Mouse (Mus musculus) embryonic facial prominence, embryonic 11.5 days (tissue): ENCODE measurements at regions not wholly inside any gene's neighbourhood (a gene's known extent, or its start where the extent isn't known, plus 50 kb on each side); places are given as distances from the start of the nearest gene placed in this dataset.

Source experiments
- ATAC-seq: fragments of 200-750 bp; cut with Nextera tagmentation; replicated peaks from 2 replicates; pipeline ENCODE4 v1.8.0; 2017; ENCODE audit warnings: low read depth; ENCODE audit not compliant: insufficient number of reproducible peaks, low FRiP score, low TSS enrichment
- DNase-seq: peaks from one replicate; pipeline ENCODE4 v3.0.0-alpha.2; 2015; ENCODE audit warnings: low spot score
- H3K27ac ChIP-seq: fragments of 300-500 bp; sonication (generic); replicated peaks from 2 replicates; pipeline ENCODE4 v1.5.1; 2014; ENCODE audit warnings: mild to moderate bottlenecking, low read depth, low read length, control low read depth
- H3K27me3 ChIP-seq: fragments of 300-500 bp; sonication (generic); 2 replicates; pipeline ENCODE4 v1.6.1; 2014; ENCODE audit warnings: mild to moderate bottlenecking, low read length, moderate library complexity, mixed read lengths; ENCODE audit not compliant: control insufficient read depth, insufficient read depth
- H3K36me3 ChIP-seq: fragments of 300-500 bp; sonication (generic); replicated peaks from 2 replicates; pipeline ENCODE4 v1.6.1; 2014; ENCODE audit warnings: low read depth, mild to moderate bottlenecking, low read length, moderate library complexity, mixed read lengths; ENCODE audit not compliant: control insufficient read depth, insufficient read depth
- H3K4me1 ChIP-seq: fragments of 300-500 bp; sonication (generic); 2 replicates; pipeline ENCODE4 v1.6.1; 2014; ENCODE audit warnings: low read length, mixed read lengths; ENCODE audit not compliant: control insufficient read depth, insufficient read depth
- H3K4me2 ChIP-seq: fragments of 300-500 bp; sonication (generic); 2 replicates; pipeline ENCODE4 v1.6.1; 2014; ENCODE audit warnings: low read depth, mild to moderate bottlenecking, control low read depth, low read length, moderate library complexity
- H3K4me3 ChIP-seq: fragments of 300-500 bp; sonication (generic); 2 replicates; pipeline ENCODE4 v1.5.1; 2014; ENCODE audit warnings: low read depth, low read length, control low read depth
- H3K9ac ChIP-seq: fragments of 300-500 bp; sonication (generic); replicated peaks from 2 replicates; pipeline ENCODE4 v1.6.1; 2014; ENCODE audit warnings: mild to moderate bottlenecking, control low read depth, low read length
- H3K9me3 ChIP-seq: fragments of 300-500 bp; sonication (generic); replicated peaks from 2 replicates; pipeline ENCODE4 v1.6.1; 2016; ENCODE audit warnings: mild to moderate bottlenecking, low read length, inconsistent platforms, mixed read lengths; ENCODE audit not compliant: control insufficient read depth
- WGBS: fragments of 180-500 bp; shearing (Covaris S2); extraction: QIAGEN DNeasy Blood & Tissue Kit; methylation state at CpG from one replicate; pipeline ENCODE4 v1.1.7; 2014; 5-methylcytosine and 5-hydroxymethylcytosine counted together

GRCm38 (mm10) chr3:149273993-149274692 lies 283.8 kb upstream of the Adgrl2 start:
- H3K27ac ChIP-seq = no peak overlapping the region
- no peaks in the 10 kb centered on the region for H3K36me3 ChIP-seq
- DNase-seq (no peak), ATAC-seq (no peak)
- no peak overlapping the region for H3K9ac ChIP-seq
- H3K9me3 ChIP-seq = no peaks in the 10 kb centered on the region
- no peak overlapping the region for H3K4me2 ChIP-seq
- 58% methylated on average over 12 of the region's 12 CpGs for WGBS
- no peak overlapping the region for H3K4me3 ChIP-seq
- no peaks in the 10 kb centered on the region for H3K27me3 ChIP-seq
- H3K4me1 ChIP-seq = no peaks in the 10 kb centered on the region

DNA sequence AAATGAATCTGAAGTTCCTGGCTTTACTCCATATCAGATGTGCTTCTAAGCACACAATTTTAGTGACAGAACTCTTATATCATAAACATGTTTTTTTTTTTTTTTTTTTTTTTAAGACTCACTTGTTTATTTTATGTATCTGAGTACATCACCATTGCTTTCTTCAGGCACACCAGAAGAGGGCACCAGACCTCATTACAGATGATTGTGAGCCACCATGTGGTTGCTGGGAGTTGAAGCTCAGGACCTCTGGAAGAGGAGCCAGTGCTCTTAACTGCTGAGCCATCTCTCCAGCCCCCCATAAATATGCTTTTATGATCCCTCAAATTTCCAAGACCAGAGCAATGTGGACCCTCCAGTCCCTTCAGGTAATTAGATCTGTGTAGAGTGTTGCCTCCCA lies 280.1 kb upstream of the Adgrl2 start:
- no peak overlapping the region for H3K4me2 ChIP-seq
- DNase-seq = no peak
- no peaks in the 10 kb centered on the region for H3K36me3 ChIP-seq
- H3K9ac ChIP-seq = no peak overlapping the region
- H3K4me1 ChIP-seq = no peaks in the 10 kb centered on the region
- H3K27me3 ChIP-seq = no peaks in the 10 kb centered on the region
- H3K27ac ChIP-seq = no peak overlapping the region
- ATAC-seq = no peak
- H3K4me3 ChIP-seq = no peak overlapping the region
- H3K9me3 ChIP-seq = no peaks in the 10 kb centered on the region

DNA sequence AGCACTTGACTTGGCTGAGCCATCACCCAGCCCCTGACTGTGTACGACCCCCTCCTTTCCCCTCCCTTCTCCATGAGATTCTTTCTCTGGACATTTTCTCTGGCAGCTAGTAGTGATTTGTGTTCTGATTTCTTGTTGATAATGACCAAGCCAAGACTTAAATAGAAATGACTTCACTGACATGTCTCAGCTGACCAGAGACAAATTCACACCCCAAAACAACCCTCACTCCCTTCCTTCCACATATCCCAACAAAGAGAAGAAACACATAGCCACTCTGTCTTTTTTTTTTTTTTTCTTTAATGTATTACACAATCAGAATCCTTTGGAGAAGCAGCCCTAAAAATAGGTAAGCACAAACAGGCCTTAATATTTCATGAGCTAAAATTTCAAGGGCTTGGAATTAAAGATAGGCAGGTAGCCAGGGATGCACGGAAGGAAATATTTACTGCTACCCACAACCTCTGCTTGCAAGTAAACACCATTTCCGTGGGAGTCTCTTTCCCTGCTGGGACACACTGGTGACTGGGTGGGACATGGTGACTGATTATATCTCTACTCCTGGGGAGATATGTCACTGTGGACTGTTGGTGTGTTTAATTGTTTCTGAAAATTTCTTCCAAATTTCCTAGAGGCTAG lies 272.1 kb upstream of the Adgrl2 start:
- Histone ChIP-seq H3K27me3 (no peaks in the 10 kb centered on the region), H3K4me2 (no peak overlapping the region), H3K36me3 (no peaks in the 10 kb centered on the region), H3K4me1 (no peaks in the 10 kb centered on the region), H3K4me3 (no peak overlapping the region), H3K9ac (no peak overlapping the region), H3K27ac (no peak overlapping the region), H3K9me3 (no peaks in the 10 kb centered on the region)
- WGBS = 86% methylated on average over 3 of the region's 3 CpGs
- no peak for ATAC-seq
- no peak for DNase-seq

GRCm38 (mm10) chr3:149261764-149262163 lies 271.4 kb upstream of the Adgrl2 start:
- H3K36me3 ChIP-seq = no peaks in the 10 kb centered on the region
- H3K4me1 ChIP-seq = no peaks in the 10 kb centered on the region
- DNase-seq (no peak), ATAC-seq (no peak)
- 98% methylated on average over 6 of the region's 6 CpGs for WGBS
- H3K27ac ChIP-seq = no peak overlapping the region
- no peaks in the 10 kb centered on the region for H3K9me3 ChIP-seq
- H3K9ac ChIP-seq = no peak overlapping the region
- no peak overlapping the region for H3K4me3 ChIP-seq
- H3K27me3 ChIP-seq = no peaks in the 10 kb centered on the region
- H3K4me2 ChIP-seq = no peak overlapping the region

GRCm38 (mm10) chr3:149258826-149259225 lies 268.5 kb upstream of the Adgrl2 start:
- Histone ChIP-seq H3K4me3 (no peak overlapping the region), H3K9ac (no peak overlapping the region), H3K4me2 (no peak overlapping the region), H3K27me3 (no peaks in the 10 kb centered on the region), H3K36me3 (no peaks in the 10 kb centered on the region), H3K27ac (no peak overlapping the region), H3K9me3 (no peaks in the 10 kb centered on the region), H3K4me1 (no peaks in the 10 kb centered on the region)
- WGBS = 89% methylated on average over 6 of the region's 6 CpGs
- ATAC-seq = no peak
- DNase-seq = no peak

DNA sequence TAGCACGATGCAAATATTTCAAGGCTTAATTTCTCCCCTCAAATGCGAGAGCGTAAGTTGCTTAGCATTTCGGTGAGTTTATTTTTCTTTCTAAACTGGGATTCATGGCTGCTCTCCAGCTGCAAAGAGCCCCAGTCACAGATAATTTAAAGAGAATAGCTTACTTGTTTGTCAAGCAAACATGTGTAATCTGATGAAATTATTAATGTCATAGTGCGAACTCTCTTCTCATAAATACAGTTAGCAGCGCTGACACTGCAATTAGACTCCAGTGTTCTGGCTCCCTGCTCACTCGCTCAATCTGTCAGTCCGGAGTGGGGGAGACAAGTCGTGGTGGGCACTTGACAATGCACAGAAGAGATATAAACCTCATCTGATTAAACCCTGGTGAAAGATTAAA lies 266.5 kb upstream of the Adgrl2 start:
- no peak overlapping the region for H3K4me2 ChIP-seq
- DNase-seq (no peak), ATAC-seq (no peak)
- H3K4me1 ChIP-seq = no peaks in the 10 kb centered on the region
- no peaks in the 10 kb centered on the region for H3K36me3 ChIP-seq
- H3K9me3 ChIP-seq = no peaks in the 10 kb centered on the region
- no peak overlapping the region for H3K27ac ChIP-seq
- 64% methylated on average over 9 of the region's 9 CpGs for WGBS
- no peak overlapping the region for H3K4me3 ChIP-seq
- H3K27me3 ChIP-seq = no peaks in the 10 kb centered on the region
- H3K9ac ChIP-seq = no peak overlapping the region

DNA sequence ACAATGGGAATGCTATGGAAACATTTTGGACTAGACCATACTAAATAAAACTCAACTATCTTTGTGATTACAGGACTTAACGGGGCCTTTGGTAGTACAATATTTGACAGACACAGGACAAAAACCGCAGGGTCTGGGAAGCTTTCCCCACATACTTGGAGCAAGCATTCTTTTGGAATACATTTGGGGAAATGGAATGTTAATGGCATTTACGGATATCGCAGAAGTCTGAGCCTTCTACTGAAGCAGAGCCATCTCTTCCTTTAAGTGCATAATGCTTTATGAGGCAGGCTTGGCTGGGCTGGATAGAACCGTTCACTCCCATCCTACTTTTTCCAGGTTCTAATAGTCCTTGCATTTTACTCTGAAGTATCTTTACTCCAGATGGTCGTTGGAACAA lies 262.7 kb upstream of the Adgrl2 start:
- whole genome bisulfite sequencing = 90% methylated on average over 6 of the region's 6 CpGs

GRCm38 (mm10) chr3:149252144-149252543 lies 261.8 kb upstream of the Adgrl2 start:
- Histone ChIP-seq H3K36me3 (no peaks in the 10 kb centered on the region), H3K4me2 (no peak overlapping the region), H3K27ac (no peak overlapping the region), H3K9me3 (no peaks in the 10 kb centered on the region), H3K4me3 (no peak overlapping the region), H3K4me1 (no peaks in the 10 kb centered on the region), H3K9ac (no peak overlapping the region), H3K27me3 (no peaks in the 10 kb centered on the region)
- ATAC-seq (no peak), DNase-seq (no peak)
- WGBS = 59% methylated on average over 6 of the region's 6 CpGs

More for the DNA sequence above, 262.7 kb upstream of the Adgrl2 start:
- Histone ChIP-seq H3K9ac (no peak overlapping the region), H3K4me3 (no peak overlapping the region), H3K36me3 (no peaks in the 10 kb centered on the region), H3K4me1 (no peaks in the 10 kb centered on the region), H3K27me3 (no peaks in the 10 kb centered on the region), H3K9me3 (no peaks in the 10 kb centered on the region), H3K4me2 (no peak overlapping the region), H3K27ac (no peak overlapping the region)
- no peak for ATAC-seq
- DNase-seq = no peak
